Mouse (Mus musculus) liver, adult 2 months (tissue): ENCODE results near the gene Llph. TPM values are rescaled to one million over a fixed set of nuclear protein-coding genes. Genes with fewer than 3 reads are reported as not detected.
A peak's percentile ranks its signal among the peaks of the same experiment; 100 is the strongest.

ENCODE experiments used
- DNase-seq: peaks from one replicate; pipeline ENCODE4 v3.0.0-alpha.2; 2011; ENCODE audit warnings: low read depth, low spot score; ENCODE audit errors: extremely low read depth
- H3K27ac ChIP-seq: fragments of 200-500 bp; replicated peaks from 2 replicates; pipeline ENCODE4 v1.5.1; 2012; ENCODE audit warnings: low read depth, mild to moderate bottlenecking, control low read depth, inconsistent platforms, low read length; ENCODE audit not compliant: insufficient read depth
- H3K27me3 ChIP-seq: fragments of 200-500 bp; 2 replicates; pipeline ENCODE4 v1.6.1; 2012; ENCODE audit warnings: mild to moderate bottlenecking, moderate library complexity, low read length, inconsistent platforms; ENCODE audit not compliant: control insufficient read depth, insufficient read depth
- H3K36me3 ChIP-seq: fragments of 200-500 bp; 2 replicates; pipeline ENCODE4 v1.6.1; 2012; ENCODE audit warnings: low read length, inconsistent platforms; ENCODE audit not compliant: control insufficient read depth, insufficient read depth
- H3K4me1 ChIP-seq: fragments of 200-500 bp; 2 replicates; pipeline ENCODE4 v1.6.1; 2011; ENCODE audit warnings: low read length; ENCODE audit not compliant: control insufficient read depth, insufficient read depth
- H3K4me3 ChIP-seq: fragments of 200-500 bp; 2 replicates; pipeline ENCODE4 v1.5.1; 2011; ENCODE audit warnings: low read depth, mild to moderate bottlenecking, control low read depth, low read length, moderate library complexity; ENCODE audit not compliant: insufficient read depth
- H3K79me2 ChIP-seq: fragments of 200-500 bp; 2 replicates; pipeline ENCODE4 v1.6.1; 2012; ENCODE audit warnings: inconsistent platforms, mild to moderate bottlenecking, low read length, moderate library complexity; ENCODE audit not compliant: control insufficient read depth, insufficient read depth
- H3K9ac ChIP-seq: fragments of 200-500 bp; 2 replicates; pipeline ENCODE4 v1.6.1; 2012; ENCODE audit warnings: low read depth, mild to moderate bottlenecking, control low read depth, inconsistent platforms, low read length
- CTCF ChIP-seq: fragments of 200-500 bp; IDR thresholded peaks from 2 replicates; pipeline ENCODE4 v1.5.1; 2011; ENCODE audit warnings: low read depth, low read length, control low read depth
- POLR2A ChIP-seq: fragments of 200-500 bp; IDR thresholded peaks from 2 replicates; pipeline ENCODE4 v1.6.1; 2011; ENCODE audit warnings: low read length, control low read depth; ENCODE audit not compliant: insufficient read depth; ENCODE audit errors: extremely low read depth
- WGBS: fragments of 180-500 bp; shearing (Covaris S2); methylation state at CpG from one replicate; pipeline ENCODE4 v1.1.7; 2018; 5-methylcytosine and 5-hydroxymethylcytosine counted together
- polyA plus RNA-seq: library from polyadenylated mRNA; depleted of rRNA; stranded (reverse); fragments of >200 nt; gene quantifications from 2 replicates; pipeline ENCODE4 v1.2.3, GENCODE M21; 2012
- total RNA-seq: library from RNA; depleted of rRNA; stranded (reverse); fragments of >200 nt; gene quantifications from 2 replicates; pipeline ENCODE4 v1.2.3, GENCODE M21; 2014

Gene Llph
- total and polyA plus RNA-seq, 2 experiments: 4.9 to 15.2 TPM

DNA sequence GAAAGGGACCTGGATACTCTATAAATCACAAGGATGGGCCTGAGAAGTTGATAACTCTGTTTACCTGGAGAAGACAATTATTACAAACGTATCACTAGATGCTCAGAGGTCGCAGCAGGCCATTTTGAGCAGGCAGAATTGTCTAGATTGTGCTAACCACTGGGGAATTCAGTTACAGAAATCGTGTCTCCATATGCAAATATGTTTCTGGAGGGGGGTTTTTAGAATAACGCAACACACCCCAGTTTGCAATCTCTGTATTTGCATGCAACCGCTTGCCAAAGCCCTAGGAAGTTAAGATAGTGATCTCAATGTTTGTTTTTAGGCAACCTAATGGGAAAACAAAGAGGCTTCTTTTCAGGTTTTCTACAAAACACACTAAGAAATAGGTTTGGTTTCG is 35.7 kb upstream of the Llph start:
- 69% methylated on average over 6 of the region's 6 CpGs for WGBS
- TF ChIP-seq CTCF (no peak), POLR2A (no peak)

DNA sequence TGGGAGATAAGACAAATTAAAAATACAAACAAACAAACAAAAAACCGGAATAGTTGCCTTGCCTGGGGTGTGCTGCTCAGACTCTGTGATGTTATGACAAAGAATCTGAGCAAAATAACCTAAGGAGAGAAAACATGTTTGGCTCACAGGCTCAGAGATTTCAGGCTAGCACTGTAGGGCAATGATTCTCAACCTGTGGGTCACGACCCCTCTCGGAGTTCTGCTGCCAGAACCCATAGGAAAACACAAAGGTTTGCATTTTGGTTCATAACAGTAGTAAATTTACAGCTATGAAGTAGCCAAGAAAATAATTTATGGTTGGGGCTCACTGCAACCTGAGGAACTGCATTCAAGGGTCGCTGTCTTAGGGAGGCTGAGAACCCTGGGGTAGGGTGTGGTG is 34.6 kb upstream of the Llph start:
- H3K36me3 ChIP-seq: no peaks in the 10 kb centered on the region
- H3K4me1 ChIP-seq: no peaks in the 10 kb centered on the region
- no peak for DNase-seq
- no peaks in the 10 kb centered on the region for H3K79me2 ChIP-seq
- WGBS: 85% methylated on average over 4 of the region's 4 CpGs
- no peak for TF ChIP-seq POLR2A
- TF ChIP-seq CTCF: no peak
- no peaks in the 10 kb centered on the region for H3K27me3 ChIP-seq
- no peak overlapping the region for H3K9ac ChIP-seq
- H3K27ac ChIP-seq: no peak overlapping the region
- H3K4me3 ChIP-seq: no peak overlapping the region

More for the DNA sequence above, 35.7 kb upstream of the Llph start:
- H3K9ac ChIP-seq: no peak overlapping the region
- no peak overlapping the region for H3K27ac ChIP-seq
- no peaks in the 10 kb centered on the region for H3K4me1 ChIP-seq
- H3K79me2 ChIP-seq: no peaks in the 10 kb centered on the region
- no peaks in the 10 kb centered on the region for H3K27me3 ChIP-seq
- DNase-seq: no peak
- H3K4me3 ChIP-seq: no peak overlapping the region
- no peaks in the 10 kb centered on the region for H3K36me3 ChIP-seq

DNA sequence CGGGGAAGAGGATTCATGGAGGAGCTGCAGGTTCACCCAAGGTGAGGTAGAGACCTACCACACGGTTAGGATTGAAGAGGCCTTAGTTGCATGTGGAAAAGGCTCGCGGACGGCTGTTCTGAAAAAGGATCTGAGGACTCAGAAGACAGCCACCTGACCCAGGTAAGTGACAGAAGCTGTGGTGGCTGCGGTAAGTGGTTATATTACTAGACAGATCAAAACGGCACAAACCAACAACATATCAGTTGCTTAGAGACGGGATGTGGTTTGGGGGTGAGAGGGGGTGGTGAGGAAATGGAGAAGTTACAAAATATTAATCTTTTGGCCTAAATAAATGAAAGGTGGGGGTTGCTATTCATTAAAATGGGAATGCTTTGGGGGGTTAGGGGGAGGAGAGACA is 33.6 kb upstream of the Llph start:
- no peaks in the 10 kb centered on the region for H3K79me2 ChIP-seq
- H3K27me3 ChIP-seq: no peaks in the 10 kb centered on the region
- no peak overlapping the region for H3K27ac ChIP-seq
- H3K4me1 ChIP-seq: no peaks in the 10 kb centered on the region
- no peak for TF ChIP-seq CTCF
- TF ChIP-seq POLR2A: no peak
- no peak for DNase-seq
- H3K4me3 ChIP-seq: no peak overlapping the region
- no peaks in the 10 kb centered on the region for H3K36me3 ChIP-seq
- WGBS: 91% methylated on average over 8 of the region's 8 CpGs
- H3K9ac ChIP-seq: no peak overlapping the region

DNA sequence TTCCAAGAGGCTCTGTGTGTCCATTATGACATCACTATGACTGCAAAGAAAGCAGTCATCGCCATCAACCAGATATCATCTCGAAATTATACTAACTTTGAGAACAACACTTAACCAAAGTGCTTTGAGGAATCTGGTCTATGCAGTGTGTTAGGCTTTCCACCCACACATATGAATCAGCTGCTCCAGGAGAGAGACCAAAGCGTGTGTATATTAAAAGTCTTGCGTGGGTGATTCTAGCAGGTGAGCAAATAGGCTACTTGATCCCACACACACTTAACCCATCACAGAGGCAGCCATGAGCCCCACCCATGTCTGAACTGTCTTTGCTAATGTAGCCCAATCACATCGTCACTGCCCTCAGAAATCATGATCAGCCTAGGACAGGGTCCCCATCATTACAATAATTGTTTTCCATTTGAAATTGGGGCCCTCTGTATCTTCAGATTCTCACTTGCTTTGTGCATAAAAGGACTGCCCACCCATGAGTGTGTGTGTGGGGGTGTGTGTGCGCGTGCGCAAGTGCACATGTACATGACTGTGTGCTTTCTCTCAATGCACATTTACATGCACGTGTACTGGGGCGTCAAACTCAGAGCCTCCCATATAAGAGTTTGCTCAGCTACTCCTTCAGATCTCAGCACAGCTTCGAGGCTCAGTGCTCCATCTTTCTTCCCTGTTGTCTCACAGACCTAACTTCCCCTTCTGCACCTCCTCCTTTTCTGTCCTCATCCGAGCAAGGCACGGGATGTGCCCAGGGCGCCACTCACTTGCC is 29.6 kb upstream of the Llph start:
- Histone ChIP-seq H3K79me2 (no peaks in the 10 kb centered on the region), H3K27me3 (no peaks in the 10 kb centered on the region), H3K4me1 (0 out of 2 replicates have a peak, but pooled peaks cover 1% of the 10 kb centered on the region), H3K4me3 (no peak overlapping the region), H3K27ac (no peak overlapping the region), H3K9ac (no peak overlapping the region), H3K36me3 (no peaks in the 10 kb centered on the region)
- no peak for DNase-seq
- WGBS: 77% methylated on average over 14 of the region's 14 CpGs
- TF ChIP-seq CTCF: no peak
- TF ChIP-seq POLR2A: no peak

DNA sequence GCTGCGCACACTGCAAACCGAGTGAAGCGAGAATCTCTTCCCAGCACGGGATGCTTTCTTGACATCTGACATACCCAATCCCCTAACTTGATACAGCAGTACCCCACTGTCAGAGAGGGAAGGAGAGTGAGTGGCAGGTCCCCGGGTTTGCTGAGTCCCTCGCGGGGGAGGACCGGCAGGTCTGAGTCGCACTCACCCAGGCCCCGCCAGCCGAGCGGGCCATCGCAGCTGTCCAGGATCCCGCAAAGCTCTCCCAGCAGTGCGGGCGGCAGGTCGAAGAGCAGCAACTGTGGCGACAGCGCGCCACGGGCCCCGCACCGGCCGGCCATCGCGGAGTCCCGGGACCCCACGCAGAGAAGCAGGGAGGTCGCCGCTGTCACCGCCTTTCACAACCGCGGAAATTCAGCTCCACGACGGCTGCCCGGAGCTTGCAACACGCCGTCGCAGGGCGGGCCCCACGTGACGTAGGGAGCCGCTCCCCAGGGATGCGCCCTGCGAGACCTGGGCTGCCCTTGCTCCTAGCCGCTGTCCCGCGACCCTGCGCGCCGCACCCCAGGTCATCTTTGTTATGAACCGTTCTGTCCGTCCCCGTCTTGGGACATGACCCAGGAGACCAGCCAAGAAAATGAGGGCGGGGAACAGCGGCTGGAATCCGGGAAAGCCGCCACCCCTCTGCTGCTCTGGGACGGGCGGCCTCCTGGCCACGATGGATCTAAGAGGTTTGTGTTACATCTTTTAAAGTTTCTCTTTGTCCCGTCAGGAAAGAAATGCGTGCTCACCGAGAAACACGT is 25.5 kb upstream of the Llph start, which contains the start of gene Tmbim4:
Tmbim4 (plus strand) TSS at position 460 of the 791 bp plus-strand sequence.
- DNase-seq: peak; percentile 46
- H3K27ac ChIP-seq: peak within 1 kb of the TSS; percentile 19
- 2% methylated on average over 65 of the region's 65 CpGs for WGBS
- 0 out of 2 replicates have a peak, but pooled peaks cover 1% of the 10 kb centered on the region for H3K4me1 ChIP-seq
- peak within 1 kb of the TSS; percentile 77 for H3K4me3 ChIP-seq
- peak within 1 kb of the TSS; percentile 71 for H3K9ac ChIP-seq
- H3K36me3 ChIP-seq: no peaks in the 10 kb centered on the region
- no peaks in the 10 kb centered on the region for H3K79me2 ChIP-seq
- H3K27me3 ChIP-seq: no peaks in the 10 kb centered on the region
- TF ChIP-seq CTCF (no peak), POLR2A (0 out of 2 replicates have a peak, but pooled peaks have one; percentile 13)
